ENCODE assay signal across 9 mouse cellular contexts in the genomic region with DNA sequence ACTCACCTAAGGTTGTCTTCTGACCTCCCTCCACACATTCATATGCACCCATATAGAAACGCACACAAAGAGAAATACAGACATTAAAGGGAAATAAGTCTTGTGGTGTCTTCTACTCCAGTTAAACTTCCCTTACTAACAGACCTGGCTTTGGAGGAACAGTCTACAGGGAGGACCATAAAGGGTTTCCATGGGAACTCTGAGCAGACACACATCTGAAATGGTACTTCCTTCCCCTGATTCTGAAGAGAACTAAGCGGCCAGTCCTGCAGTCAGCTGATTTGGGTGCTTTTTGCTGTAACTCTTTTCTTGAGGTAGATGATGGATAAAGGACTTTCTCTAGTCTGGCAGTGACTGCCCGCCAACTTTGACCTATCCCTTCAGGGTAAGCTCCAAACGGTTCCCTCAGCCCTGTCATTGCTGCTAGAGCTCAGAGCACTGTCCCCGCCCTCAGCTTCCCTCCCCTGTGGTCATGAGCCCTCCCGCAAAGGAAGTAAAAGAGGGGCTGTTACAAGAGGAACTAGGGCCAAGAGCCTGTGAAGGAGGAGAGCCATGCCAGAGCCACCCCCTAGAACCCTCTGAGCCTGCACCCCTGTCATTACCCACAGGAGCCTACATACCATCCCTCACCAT. TPM values are rescaled to one million over a fixed set of nuclear protein-coding genes. Genes with fewer than 3 reads are reported as not detected.
A peak's percentile ranks its signal among the peaks of the same experiment; 100 is the strongest.
DNase-seq lines count a peak whose midpoint lies in the region; ATAC-seq lines count a peak whose summit lies in the region.
"Had no signal": no experiment of that assay in that cellular context is flagged by ENCODE, and none has a peak within 500 bp of the region (broad histone marks: within the 10 kb centered on the region; RNA-seq: fewer than 3 reads in every experiment).

A gene (plus strand): TSS at position 485 of the 633 bp plus-strand sequence.

- DNase-seq in adrenal gland, adult (ENCODE audit: inconsistent age in 2 of 2, low spot score in 1 of 2) = peak; percentile 22 to 49
- DNase-seq in adrenal gland, postnatal 14 days = no peak
- DNase-seq in midbrain, embryonic 11.5 days (ENCODE audit: low spot score, missing footprints) = peak; percentile 66
- no peak for DNase-seq in midbrain, embryonic 10.5 days (ENCODE audit: low spot score)
- peak; percentile 70 for DNase-seq in lung, postnatal 36 days
- peak; percentile 38 to 53 for DNase-seq in thymus, postnatal 10 days (ENCODE audit: low spot score in 2 of 2)
- no peak for DNase-seq in urinary bladder, postnatal 4 days (ENCODE audit: low spot score in 2 of 2)
- no peak for DNase-seq in frontal cortex, postnatal 36 days (ENCODE audit: low spot score in 2 of 2)

- H3K9me3 ChIP-seq in midbrain, embryonic 11.5 days (ENCODE audit: control insufficient read depth, low read length) = no peaks in the 10 kb centered on the region
- H3K9me3 ChIP-seq in midbrain, embryonic 10.5 days (replicated peaks) = no peaks in the 10 kb centered on the region
- H3K9me3 ChIP-seq: embryonic facial prominence, embryonic 12.5 days had no signal

- no peaks in the 10 kb centered on the region for H3K27me3 ChIP-seq in midbrain, embryonic 11.5 days (ENCODE audit: control insufficient read depth, insufficient read depth, low read length)
- no peaks in the 10 kb centered on the region for H3K27me3 ChIP-seq in midbrain, embryonic 10.5 days (ENCODE audit: low read depth, poor library complexity, severe bottlenecking)
- H3K27me3 ChIP-seq: embryonic facial prominence, embryonic 12.5 days had no signal

- H3K27ac ChIP-seq in midbrain, embryonic 11.5 days (ENCODE audit: low read depth, low read length) = no peak within 1 kb of the TSS
- H3K27ac ChIP-seq in midbrain, embryonic 10.5 days (replicated peaks) = no peak within 1 kb of the TSS
- H3K27ac ChIP-seq: embryonic facial prominence, embryonic 12.5 days had no signal

- no peak within 1 kb of the TSS for H3K9ac ChIP-seq in midbrain, embryonic 11.5 days (ENCODE audit: low read length)
- H3K9ac ChIP-seq: embryonic facial prominence, embryonic 12.5 days had no signal

- no peaks in the 10 kb centered on the region for H3K36me3 ChIP-seq in midbrain, embryonic 11.5 days (ENCODE audit: control insufficient read depth, insufficient read depth, low read length)
- H3K36me3 ChIP-seq in midbrain, embryonic 10.5 days = peaks cover 21% of the 10 kb centered on the region

- no peak within 1 kb of the TSS for H3K4me2 ChIP-seq in midbrain, embryonic 11.5 days
- H3K4me2 ChIP-seq: embryonic facial prominence, embryonic 12.5 days had no signal

- no peaks in the 10 kb centered on the region for H3K4me1 ChIP-seq in midbrain, embryonic 11.5 days (ENCODE audit: control insufficient read depth, insufficient read depth, low read length)
- no peaks in the 10 kb centered on the region for H3K4me1 ChIP-seq in midbrain, embryonic 10.5 days
- H3K4me1 ChIP-seq: embryonic facial prominence, embryonic 12.5 days had no signal

- WGBS in midbrain, embryonic 11.5 days = 54% methylated on average over 6 of the region's 6 CpGs
- WGBS in midbrain, embryonic 10.5 days = 48% methylated on average over 6 of the region's 6 CpGs

- H3K4me3 ChIP-seq in midbrain, embryonic 11.5 days (ENCODE audit: low read depth, low read length) = no peak within 1 kb of the TSS
- H3K4me3 ChIP-seq in midbrain, embryonic 10.5 days = no peak within 1 kb of the TSS
- H3K4me3 ChIP-seq: embryonic facial prominence, embryonic 12.5 days had no signal

- ATAC-seq in midbrain, embryonic 11.5 days (ENCODE audit: low FRiP score) = no peak

RNA-seq across cellular contexts. Expression of the gene that starts here (rescaled TPM):
- total RNA-seq in adrenal gland, postnatal 14 days (2021) = 1.7 and 7.8 TPM in 2 replicates
- polyA plus RNA-seq in midbrain, embryonic 11.5 days (2014; fragmentation: Nextera tagmentation; extraction: Ambion mirVana) = 3.0 and 3.3 TPM in 2 replicates
- polyA plus RNA-seq in midbrain, embryonic 10.5 days (2016; fragmentation: Nextera tagmentation; extraction: Ambion mirVana) = 1.7 and 2.9 TPM in 2 replicates

Comparison
In these comparisons a context has a peak if more than half of its experiments do, and no peak if none do; other contexts are left out.
1. DNase-seq: peak in adrenal gland, adult (2 of 2), midbrain, embryonic 11.5 days (single experiment), lung, postnatal 36 days (single experiment) and thymus, postnatal 10 days (2 of 2); none in adrenal gland, postnatal 14 days (single experiment), midbrain, embryonic 10.5 days (single experiment), urinary bladder, postnatal 4 days (0 of 2) and frontal cortex, postnatal 36 days (0 of 2).